Mouse (Mus musculus): ENCODE results near the gene Cnih2.

Gene Cnih2

DNA sequence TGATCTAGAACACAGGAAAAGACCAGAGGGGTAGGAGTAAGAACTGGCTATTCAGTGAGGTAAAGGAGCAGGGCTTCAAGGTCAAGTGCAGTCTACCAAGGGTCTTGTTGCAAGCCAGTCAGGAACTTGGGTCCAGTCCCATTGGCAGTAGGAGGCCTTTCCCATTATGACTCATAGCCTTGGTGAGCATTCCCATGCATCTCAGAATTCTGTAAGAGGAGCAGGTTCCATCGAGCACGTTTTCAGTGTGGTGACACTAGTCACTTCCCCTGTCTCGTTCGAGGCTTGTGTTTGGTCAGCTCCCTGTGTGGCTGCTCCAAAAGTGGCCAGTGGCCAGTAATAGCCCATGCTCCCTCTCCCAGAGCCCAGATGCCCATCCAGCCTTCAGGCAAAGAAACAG, 52.8 kb downstream of the Cnih2 start:
- DNase-seq (ENCODE audit: low spot score), result no peak
